Mouse (Mus musculus): ENCODE measurements around the gene AC124502.3.
"Not testable (repeated sequence)": the region's sequence is repeated elsewhere in the genome, so short reads cannot be mapped to it uniquely, and the experiment has no call there.

Gene AC124502.3

DNA sequence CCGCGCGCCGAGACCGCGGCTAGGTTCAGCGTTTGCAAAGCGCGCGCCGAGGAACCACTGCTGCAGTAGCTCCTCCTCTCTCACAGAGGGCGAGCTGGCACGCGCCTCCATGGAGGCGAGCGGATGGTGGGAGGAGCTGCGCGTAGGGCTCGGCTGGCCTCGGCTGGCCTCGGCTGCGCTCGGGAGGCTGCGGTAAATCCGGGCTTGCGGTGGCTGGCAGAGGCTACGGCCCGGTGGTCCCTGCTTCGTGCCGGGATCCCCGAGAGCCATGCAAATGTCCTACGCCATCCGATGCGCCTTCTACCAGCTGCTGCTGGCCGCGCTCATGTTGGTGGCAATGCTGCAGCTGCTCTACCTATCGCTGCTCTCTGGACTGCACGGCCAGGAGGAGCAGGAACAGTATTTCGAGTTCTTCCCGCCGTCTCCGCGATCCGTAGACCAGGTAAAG, at the start of gene AC124502.3, which contains the start of gene B4gat1:
Gene AC124502.3, plus strand, starts transcription at position 183 of the 448 bp plus-strand sequence.
Gene B4gat1, plus strand, starts transcription at position 118 of the 448 bp plus-strand sequence.
- in situ Hi-C loops (cut with MboI) = no loop called here

GRCm38 (mm10) chr19:4989013-4989412, 49.7 kb upstream of the AC124502.3 start:
- in situ Hi-C loops (cut with MboI) = no loop called here

DNA sequence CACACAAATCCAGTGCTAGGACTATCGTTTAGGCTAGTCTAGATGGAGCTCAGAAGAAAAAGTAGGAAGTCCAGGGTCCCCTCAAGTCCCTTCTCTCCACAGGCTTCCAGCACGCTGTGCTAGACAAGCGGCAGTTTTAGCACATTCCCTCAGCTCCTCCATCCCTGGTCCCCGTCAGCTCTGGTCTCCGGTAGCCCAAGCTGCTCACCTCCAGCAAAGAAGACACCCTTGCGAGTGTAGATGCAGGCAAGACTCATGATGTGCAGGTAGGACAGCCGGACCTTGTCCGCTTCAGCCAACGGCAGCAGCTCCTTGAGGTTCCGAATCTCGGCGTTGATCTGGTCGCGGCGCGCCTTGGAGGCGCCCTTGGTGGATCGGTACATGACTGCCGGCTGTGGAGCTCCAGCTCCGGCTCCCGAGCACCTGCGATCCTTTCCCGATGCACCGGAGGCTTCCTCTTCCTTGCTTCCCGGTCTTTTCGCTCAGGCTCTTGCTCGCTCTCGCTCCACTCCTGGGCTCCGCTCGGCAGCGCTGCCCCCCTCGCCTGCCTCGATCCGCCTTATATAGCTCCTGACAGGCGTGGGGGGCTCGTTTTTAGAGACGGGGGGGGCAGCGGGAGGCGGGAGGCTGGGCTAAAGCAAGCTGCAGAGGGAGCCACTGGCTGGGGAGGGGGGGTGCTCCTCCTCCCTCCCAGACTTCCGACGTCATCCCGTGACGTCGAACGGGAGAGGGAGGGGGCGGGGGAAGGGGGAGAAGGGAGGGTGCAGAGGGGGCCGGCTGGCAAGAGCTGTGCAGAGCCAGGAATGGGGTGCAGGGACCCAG, 49.0 kb upstream of the AC124502.3 start:
- in situ Hi-C loops (cut with MboI) = no loop called here

DNA sequence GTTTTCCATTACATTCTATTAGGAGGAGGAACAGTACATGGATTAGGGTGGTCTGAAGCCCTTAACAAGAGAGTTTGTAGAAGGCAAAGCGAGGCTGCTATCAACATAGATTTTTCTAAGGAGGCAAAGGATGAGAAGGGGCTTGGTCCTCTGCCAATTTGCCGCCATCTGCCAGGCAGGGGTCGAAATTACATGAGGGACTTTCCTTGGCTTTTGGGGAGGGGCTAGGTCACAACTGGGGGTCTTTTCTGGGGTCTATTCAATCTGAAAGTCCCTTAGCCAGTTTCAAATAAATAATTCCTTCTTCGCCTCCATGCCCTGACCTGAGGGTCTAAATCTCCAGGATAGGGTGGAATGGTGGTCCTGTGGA, 48.5 kb upstream of the AC124502.3 start, which contains the start of gene Npas4:
Gene Npas4, minus strand, starts transcription at position 61 of the 370 bp plus-strand sequence.
- in situ Hi-C loops (cut with MboI) = no loop called here

- in situ Hi-C loops (cut with MboI) = no loop called here
Measured at GRCm38 (mm10) chr19:4990716-4991115, 48.0 kb upstream of the AC124502.3 start.

- in situ Hi-C loops (cut with MboI) = no loop called here
Measured at GRCm38 (mm10) chr19:4992371-4992770, 46.3 kb upstream of the AC124502.3 start.

- in situ Hi-C loops (cut with MboI) = no loop called here
Measured at GRCm38 (mm10) chr19:4992904-4993303, 45.8 kb upstream of the AC124502.3 start.

DNA sequence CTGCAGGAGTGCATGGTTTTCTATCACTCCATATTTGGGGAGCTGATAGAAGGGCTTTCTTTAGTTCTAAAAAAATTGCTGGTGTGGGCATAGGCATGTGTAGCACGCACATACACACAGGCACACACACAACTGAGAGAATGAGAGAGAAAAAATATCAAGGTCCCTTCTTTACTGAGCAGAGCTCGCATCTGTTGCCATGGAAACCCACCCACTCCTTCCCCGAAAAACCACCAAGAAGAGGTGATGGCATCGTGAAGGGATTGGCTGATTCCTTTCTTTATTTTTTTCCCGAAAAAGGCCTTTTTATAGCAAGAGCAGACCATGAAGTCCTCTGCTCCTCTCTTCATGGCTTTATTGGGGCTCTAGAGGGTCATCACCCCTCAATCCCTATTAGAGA, 44.6 kb upstream of the AC124502.3 start:
- in situ Hi-C loops (cut with MboI) = no loop called here

DNA sequence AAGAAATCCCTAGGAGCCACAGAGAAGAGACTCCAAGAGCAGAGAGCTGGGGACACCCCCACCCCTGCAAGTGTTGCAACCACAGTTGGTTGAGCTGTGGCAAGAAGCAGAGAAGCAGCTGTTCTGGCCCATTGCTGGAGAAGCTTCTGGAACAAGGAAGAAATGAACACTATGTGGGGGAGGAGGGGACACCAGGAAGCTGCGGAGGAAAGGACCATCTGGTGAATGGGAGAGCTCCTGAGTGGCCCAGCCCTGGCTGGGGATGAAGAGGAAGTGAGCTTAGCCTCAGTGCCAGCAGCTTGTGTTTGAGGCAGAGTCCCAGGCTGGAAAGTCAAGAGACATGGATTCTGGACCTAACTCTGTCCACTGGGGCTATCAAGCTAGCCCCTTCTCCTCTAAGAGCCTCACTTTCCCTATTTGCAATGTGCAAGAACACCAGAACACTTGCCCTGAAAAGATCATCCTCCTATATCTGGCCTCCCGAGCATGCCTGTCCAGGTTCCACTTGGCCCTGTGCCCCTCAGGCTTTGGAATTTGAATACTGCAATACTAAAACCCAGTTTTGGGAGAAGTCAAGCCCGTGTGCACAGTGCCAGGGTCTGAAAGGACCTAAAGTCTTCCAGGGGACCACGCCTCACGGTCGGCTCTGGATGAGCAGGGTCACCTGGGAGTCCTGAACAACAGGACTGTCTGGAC, 39.1 kb upstream of the AC124502.3 start:
- in situ Hi-C loops (cut with MboI) = no loop called here

DNA sequence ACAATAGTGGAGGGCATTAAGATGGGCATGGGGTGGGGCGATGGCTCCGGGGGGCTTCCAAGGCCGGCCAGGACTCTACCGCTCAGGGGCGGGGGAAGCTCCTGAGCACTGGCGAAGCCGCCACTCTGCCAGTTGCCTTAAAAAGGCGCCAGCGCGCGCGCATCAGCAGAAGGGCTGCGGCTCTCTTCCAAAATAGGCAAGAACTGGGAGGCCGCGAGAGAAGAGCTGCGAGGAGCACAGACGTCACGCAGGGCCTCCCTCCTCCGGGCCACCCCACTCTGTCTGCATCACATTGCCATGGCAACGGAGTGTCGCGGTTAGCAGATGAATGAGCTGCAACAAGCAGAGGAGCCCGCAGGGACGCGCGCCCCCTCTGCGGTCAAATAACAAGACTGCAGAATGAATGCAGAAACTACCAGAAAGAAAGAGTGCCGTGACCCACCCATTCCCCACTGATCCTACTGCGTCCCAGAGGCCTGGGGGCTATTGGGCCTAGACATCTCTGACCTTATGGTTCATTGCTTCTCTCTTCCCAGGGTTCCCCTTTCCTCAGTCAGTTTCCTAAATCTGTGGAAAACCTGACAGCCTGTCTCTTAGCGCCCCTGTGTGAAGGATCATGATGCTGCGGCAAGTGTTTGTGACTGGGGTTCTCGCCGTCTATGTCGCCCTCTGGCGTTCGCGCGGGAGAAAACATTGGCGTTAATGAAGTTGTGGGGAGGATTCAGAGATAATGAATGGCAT, 36.9 kb upstream of the AC124502.3 start:
- in situ Hi-C loops (cut with MboI) = no loop called here

DNA sequence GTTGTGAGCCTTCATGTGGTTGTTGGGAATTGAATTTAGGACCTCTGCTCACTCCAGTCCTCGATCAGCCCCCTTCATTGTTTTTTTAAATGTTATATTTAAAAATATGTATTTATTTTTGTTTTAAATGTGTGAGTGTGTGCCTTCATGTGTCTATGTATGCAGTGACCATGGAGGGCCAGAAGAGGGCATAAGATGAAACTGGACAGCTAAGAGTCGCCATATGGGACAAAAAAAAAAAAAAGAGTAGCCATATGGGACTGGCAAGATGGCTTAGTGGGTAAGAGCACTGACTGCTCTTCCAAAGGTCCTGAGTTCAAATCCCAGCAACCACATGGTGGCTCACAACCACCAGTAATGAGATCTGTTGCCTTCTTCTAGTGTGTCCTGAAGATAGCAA, 35.0 kb upstream of the AC124502.3 start:
- in situ Hi-C loops (cut with MboI) = not testable (repeated sequence)

- in situ Hi-C loops (cut with MboI) = no loop called here
Measured at GRCm38 (mm10) chr19:5004925-5005324, 33.8 kb upstream of the AC124502.3 start.

DNA sequence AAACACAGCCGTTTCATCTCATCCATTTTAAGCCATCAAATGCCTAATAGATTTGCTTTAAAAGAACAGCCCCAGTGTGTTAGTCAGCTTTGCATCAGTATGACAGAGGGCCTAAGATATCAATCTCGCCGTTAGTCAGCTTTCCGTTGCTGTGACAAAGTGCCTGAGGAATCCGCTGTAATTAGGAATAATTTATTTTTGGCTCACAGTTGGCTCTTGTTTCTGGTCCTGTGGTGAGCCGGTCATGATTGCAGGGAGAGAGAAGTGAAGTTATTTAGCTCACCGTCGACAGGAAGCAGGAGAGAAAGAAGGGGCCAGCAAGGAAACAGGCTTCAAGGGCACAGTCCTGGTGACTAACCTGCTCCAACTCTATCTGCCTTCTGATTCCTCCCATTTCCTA, 25.6 kb upstream of the AC124502.3 start:
- in situ Hi-C loops (cut with MboI) = no loop called here

- in situ Hi-C loops (cut with MboI) = no loop called here
Measured at GRCm38 (mm10) chr19:5014961-5015398, 23.7 kb upstream of the AC124502.3 start.

DNA sequence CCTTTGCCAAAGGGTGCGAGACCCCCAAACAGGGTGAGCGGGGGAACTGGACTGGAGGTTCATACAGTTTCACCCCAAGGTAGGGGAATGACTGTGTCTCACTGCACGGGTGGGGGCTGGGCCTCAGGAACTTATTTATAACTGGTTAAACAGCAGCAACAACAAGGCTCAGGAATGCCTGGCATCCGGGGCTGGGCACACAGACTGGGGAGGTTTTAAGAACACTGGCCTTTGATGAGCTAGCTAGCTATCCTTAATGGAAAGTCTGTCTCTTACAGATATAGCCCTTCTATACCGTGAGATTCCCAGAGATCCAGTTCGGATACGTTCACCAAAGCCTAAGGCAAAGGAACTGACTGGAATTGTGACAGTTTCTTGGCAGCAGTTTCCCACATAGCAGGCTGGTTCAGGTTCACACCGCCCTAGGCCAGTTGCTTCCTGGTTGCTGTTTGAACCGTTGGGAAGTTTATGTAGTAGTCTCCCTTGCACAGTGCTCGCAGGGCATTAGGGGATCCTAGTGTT, 22.4 kb upstream of the AC124502.3 start:
- in situ Hi-C loops (cut with MboI) = no loop called here

DNA sequence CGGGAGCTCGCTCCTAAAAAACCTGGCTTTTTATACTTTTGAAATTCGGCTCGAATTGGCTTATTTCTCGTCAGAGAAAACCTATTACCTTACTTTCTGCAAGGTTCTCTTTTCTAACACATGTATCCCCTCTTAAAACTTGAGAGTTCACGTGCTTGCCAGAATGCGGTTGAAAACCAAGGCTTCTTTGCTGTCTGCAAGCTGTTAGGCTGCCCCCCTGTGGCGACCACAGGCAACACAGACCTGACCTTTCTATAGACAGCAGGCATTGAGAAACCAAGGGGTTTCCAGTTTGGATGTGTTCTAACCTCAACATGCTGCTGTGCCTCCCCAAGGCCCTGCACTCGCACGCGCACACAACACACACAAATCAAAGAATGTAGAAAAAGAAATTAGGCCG, 21.9 kb upstream of the AC124502.3 start:
- in situ Hi-C loops (cut with MboI) = no loop called here

DNA sequence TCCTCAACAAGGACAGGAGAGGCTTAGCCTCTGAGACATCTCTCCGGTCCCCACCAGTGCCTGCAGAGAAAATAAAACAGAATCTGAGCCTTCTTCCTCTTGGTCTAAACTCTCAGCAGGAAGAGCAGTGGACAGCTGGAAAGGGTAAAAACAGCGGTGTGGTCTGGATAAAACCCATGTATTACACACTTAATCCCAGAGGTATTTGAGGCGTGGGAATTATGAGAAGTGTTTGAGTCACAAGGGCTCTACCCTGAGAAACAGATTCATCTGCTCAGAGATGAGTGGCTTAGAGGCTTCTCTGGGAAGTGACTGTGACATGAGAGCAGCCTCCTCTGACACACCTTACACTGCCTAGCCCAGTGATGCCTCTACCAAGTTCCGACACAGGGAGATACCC, 21.1 kb upstream of the AC124502.3 start:
- in situ Hi-C loops (cut with MboI) = no loop called here

GRCm38 (mm10) chr19:5018191-5018590, 20.5 kb upstream of the AC124502.3 start:
- in situ Hi-C loops (cut with MboI) = no loop called here

- in situ Hi-C loops (cut with MboI) = no loop called here
Measured at GRCm38 (mm10) chr19:5021416-5021815, 17.3 kb upstream of the AC124502.3 start.

GRCm38 (mm10) chr19:5023621-5024479, 14.8 kb upstream of the AC124502.3 start, which contains the start of gene Slc29a2:
TSS of gene Slc29a2 (plus strand) at chr19:5023860.
- in situ Hi-C loops (cut with MboI) = no loop called here

- in situ Hi-C loops (cut with MboI) = no loop called here
Measured at GRCm38 (mm10) chr19:5026111-5026510, 12.6 kb upstream of the AC124502.3 start.
